Mouse (Mus musculus) right cerebral cortex, adult 2 months (tissue): Measurements from ENCODE around the gene Sdhaf4.

ENCODE experiments used
- DNase-seq, 2 experiments: peaks; one replicate each; pipeline ENCODE4 v3.0.0; 2021 to 2022; ENCODE audit warnings: low spot score in 2 of 2

Gene Sdhaf4

GRCm38 (mm10) chr1:23955539-23955938 is 49.9 kb downstream of the Sdhaf4 start:
- DNase-seq, result no peak

GRCm38 (mm10) chr1:23953921-23954320 is 51.5 kb downstream of the Sdhaf4 start:
- peak; percentile 57 to 64 for DNase-seq

GRCm38 (mm10) chr1:23948778-23949699 is 56.4 kb downstream of the Sdhaf4 start:
- DNase-seq, result no peak

GRCm38 (mm10) chr1:23948290-23948689 is 57.2 kb downstream of the Sdhaf4 start:
- peak in 1 of 2 experiments; percentile 19 for DNase-seq
